Mouse (Mus musculus): Measurements from ENCODE around the gene Tssk6.

The Tssk6 gene

GRCm38 (mm10) chr8:69884141-69884540 lies 17.8 kb upstream of the Tssk6 start:
- DNase-seq (ENCODE audit: low spot score in 2 of 2), result no peak

GRCm38 (mm10) chr8:69887289-69888243 lies 14.4 kb upstream of the Tssk6 start, which contains the start of gene Cilp2:
TSS of gene Cilp2 (minus strand) at chr8:69887687.
- DNase-seq (ENCODE audit: low spot score in 2 of 2), result peak; percentile 45 to 49

- DNase-seq (ENCODE audit: low spot score in 2 of 2), result no peak
Measured at GRCm38 (mm10) chr8:69888244-69888866, 13.6 kb upstream of the Tssk6 start.

DNA sequence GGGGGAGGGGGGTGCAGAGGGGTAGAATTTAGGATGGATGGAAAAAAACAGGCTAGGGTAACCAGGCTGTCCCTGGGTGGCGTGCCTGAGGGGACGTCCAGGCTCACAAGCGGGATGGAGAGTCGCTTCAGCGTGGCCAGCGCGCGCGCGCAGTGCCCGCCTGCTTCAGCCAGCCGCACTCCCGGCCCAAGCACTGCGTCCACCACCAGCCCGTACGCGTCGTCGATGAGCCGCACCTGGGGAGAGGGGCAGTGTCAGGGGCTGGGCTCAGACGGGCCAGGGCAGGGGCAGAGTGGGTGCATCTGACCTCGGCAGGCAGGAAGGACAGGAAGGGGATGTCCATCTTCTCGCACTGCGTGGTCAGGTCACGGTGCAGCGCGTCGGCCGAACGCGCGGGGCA lies 13.1 kb upstream of the Tssk6 start:
- DNase-seq (ENCODE audit: low spot score in 2 of 2), result no peak

GRCm38 (mm10) chr8:69890813-69891241 lies 11.2 kb upstream of the Tssk6 start:
- no peak for DNase-seq (ENCODE audit: low spot score in 2 of 2)

DNA sequence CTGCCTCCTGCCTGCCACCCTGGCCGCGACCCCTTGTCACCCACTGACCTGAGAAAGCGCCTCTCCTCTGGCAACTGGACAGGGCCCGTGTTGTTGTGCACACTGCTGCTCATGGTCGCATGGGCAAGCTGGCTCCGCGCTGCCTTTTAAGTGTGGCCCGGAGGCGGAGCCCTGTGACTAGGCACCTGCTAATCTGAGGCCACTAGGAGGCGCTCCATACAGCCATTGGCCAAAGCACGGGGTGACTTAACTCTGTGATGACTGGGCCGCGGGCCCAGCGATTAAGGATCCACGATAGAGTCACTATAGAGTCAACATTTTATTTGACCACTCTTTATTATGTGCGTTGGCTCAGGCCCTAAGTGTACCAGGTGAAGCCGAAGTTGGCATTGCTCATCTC lies 8.1 kb upstream of the Tssk6 start:
- DNase-seq (ENCODE audit: low spot score in 2 of 2), result peak; percentile 38 to 62

- DNase-seq (ENCODE audit: low spot score in 2 of 2), result no peak
Measured at GRCm38 (mm10) chr8:69894836-69895332, 7.1 kb upstream of the Tssk6 start.

DNA sequence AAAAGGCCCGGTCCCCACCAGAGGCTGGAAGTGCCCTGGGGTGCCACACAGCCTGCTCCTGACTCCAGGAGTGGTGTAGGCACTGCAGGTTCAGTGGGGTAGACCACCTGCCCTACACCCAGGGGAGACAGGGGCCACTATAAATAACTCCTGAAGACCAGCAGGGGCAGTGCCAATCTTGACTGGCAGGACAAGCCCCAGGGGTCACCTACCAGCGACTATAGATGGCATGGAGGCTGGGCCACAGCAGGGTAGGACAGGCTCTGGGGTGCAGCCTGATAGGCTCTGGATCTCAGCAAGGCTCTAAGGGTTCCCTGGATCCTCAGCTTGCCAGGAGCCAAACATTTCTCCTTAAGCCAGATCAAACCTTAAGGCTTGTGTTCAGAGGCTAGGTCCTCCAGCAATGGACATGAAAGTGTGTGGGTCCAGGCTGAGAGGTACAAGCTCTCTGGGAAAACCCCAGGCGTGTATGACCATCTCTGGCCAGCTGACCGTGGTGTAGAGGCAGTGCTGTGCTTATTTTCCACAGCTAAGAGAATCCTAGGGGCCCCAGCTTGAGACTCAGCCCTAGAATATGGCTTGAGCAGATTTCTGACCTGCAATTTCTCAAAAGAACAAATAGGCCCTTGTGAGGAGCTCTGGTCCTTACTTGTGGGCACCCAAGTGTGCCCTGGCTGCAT lies 6.1 kb upstream of the Tssk6 start:
- no peak for DNase-seq (ENCODE audit: low spot score in 2 of 2)

DNA sequence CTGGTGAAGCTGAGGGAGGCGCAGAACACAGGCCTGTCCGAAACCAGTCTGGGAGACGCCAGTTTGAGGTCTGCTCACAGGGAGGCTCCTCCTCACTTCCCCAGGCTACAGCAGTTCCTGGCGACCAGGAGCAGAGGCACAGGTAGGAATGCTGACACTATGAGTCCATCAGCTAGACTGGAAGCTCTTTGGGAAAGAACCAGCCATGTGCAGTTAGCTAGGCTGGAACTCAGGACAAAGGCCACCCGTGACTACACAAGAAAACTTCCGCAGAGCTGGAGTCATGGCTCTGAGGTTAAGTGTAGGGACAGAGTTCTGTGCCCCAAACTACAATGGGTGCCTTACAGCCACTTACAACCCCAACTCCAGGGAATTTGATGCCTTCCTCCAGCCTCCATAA lies 4.1 kb upstream of the Tssk6 start:
- no peak for DNase-seq (ENCODE audit: low spot score in 2 of 2)

DNA sequence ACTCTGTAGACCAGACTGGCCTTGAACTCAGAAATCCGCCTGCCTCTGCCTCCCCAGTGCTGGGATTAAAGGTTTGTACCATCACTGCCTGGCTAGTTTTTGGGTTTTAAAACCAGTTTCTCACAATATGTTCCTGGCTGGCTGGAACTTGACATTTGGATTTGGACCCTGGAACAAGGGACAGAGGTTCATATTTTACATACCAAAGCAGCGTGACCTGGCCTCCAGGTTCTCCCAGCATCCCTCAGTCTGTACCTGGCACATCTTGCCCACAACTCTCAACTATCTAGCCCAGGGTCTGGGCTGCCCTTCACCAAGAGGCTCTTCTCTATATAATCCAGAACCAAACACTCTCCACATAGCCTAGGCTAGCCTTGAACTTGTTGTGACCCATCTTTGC lies 2.1 kb upstream of the Tssk6 start:
- no peak for DNase-seq (ENCODE audit: low spot score in 2 of 2)

- DNase-seq (ENCODE audit: low spot score in 2 of 2), result no peak
Measured at GRCm38 (mm10) chr8:69900895-69901451, 1.0 kb upstream of the Tssk6 start.

GRCm38 (mm10) chr8:69901484-69902162 lies 361 bp upstream of the Tssk6 start:
- DNase-seq (ENCODE audit: low spot score in 2 of 2), result peak; percentile 96

- DNase-seq (ENCODE audit: low spot score in 2 of 2), result peak; percentile 86 to 93
Measured at GRCm38 (mm10) chr8:69903063-69903542, 1.1 kb downstream of the Tssk6 start.

GRCm38 (mm10) chr8:69904096-69904495 lies 2.1 kb downstream of the Tssk6 start:
- no peak for DNase-seq (ENCODE audit: low spot score in 2 of 2)

GRCm38 (mm10) chr8:69906260-69906659 lies 4.3 kb downstream of the Tssk6 start:
- DNase-seq (ENCODE audit: low spot score in 2 of 2), result no peak

GRCm38 (mm10) chr8:69907106-69907505 lies 5.1 kb downstream of the Tssk6 start:
- no peak for DNase-seq (ENCODE audit: low spot score in 2 of 2)

GRCm38 (mm10) chr8:69911917-69912316 lies 9.9 kb downstream of the Tssk6 start:
- DNase-seq (ENCODE audit: low spot score in 2 of 2), result no peak

DNA sequence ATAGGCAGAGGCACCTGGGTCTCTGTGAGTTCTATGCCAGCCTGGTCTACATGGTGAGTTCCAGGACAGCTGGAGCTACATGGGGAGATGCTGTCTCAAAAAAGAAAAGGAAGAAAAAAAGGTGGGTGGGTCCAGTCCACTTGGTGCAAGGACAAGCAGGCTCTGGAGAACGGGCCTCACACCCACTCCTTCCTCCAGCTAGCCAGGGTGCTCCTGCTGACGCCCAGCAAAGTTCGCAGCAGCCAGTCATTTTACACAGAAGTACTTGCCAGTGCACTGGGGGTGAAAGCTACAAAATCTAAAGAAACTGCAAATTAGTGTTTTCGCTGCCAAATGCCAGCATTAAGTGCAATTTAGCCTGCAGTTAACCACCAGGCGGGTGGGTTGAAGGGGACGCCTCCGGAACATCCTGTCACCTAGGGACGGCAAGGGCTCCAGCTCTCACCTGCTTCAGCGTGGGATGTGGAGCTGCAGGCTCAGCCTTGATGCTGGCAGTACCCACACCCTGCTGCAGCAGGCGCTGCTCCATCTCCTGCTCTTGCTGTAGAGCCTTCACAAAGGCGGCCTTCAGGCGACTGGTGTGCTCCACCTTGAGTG lies 10.6 kb downstream of the Tssk6 start:
- DNase-seq (ENCODE audit: low spot score in 2 of 2), result no peak

GRCm38 (mm10) chr8:69914526-69914925 lies 12.5 kb downstream of the Tssk6 start:
- DNase-seq (ENCODE audit: low spot score in 2 of 2), result no peak

DNA sequence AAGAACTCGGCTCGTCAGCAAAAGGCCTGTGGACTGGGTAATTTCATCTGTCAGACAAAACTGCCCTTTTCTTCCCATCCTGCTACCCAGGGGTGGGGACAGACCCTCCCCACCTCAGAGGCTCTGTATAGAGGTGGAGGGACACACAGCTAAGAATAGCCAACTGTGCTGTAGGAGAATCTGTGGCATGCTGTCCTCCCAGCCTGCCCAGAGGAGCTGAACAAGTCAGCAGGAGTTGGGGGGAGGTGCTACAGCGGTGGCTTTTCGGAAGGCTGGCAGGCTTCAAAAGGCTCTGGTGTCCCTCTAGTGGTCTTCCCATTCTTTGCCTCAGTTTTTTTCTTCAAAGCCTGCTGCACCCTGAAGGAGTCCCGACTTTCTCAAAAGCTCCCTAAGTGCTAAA lies 13.8 kb downstream of the Tssk6 start:
- no peak for DNase-seq (ENCODE audit: low spot score in 2 of 2)

- DNase-seq (ENCODE audit: low spot score in 2 of 2), result peak in 1 of 2 experiments; percentile 20
Measured at GRCm38 (mm10) chr8:69918506-69918905, 16.5 kb downstream of the Tssk6 start.
